Mouse (Mus musculus): ENCODE measurements around the gene Tsc22d2.
"Not testable (repeated sequence)": the region's sequence is repeated elsewhere in the genome, so short reads cannot be mapped to it uniquely, and the experiment has no call there.

The Tsc22d2 gene

DNA sequence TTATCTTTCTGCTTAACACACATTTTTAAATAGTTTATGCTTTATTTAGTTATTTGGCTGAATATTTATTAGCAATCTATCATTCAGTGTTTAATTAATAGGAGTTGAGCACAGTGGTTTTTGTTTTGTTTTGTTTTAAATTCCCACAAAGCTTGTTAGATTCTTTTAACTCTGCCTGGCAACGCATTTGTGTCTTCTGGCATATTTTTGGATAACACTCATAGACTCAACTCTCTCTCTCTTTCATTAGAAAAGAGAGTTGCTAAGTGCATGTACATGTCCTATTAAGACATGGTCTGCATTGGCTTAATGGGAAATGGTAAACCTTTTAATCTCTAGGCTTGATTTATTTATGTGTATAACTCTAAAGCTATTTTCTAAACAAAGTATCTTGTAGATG lies 14.3 kb downstream of the Tsc22d2 start:
- DNase-seq (ENCODE audit: low spot score): no peak

DNA sequence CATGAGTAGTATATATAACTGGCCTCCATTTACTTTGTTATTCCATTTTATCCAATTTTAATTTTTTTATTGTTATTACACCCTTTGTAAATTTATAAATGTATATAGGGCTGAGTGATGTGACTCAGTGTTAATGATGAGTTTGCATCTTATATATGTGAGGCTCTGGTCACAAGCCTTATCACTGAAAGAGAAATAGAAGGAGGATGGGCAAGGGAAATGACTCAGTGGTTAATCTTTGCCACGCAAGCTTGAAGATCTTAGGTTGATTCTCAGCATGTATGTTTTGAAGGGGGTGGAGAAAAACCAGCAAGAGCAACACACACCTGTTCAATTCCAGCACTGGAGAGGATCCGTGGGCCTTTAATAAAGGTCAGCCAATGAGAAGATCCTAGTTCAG lies 19.9 kb downstream of the Tsc22d2 start:
- no peak for DNase-seq (ENCODE audit: low spot score)

DNA sequence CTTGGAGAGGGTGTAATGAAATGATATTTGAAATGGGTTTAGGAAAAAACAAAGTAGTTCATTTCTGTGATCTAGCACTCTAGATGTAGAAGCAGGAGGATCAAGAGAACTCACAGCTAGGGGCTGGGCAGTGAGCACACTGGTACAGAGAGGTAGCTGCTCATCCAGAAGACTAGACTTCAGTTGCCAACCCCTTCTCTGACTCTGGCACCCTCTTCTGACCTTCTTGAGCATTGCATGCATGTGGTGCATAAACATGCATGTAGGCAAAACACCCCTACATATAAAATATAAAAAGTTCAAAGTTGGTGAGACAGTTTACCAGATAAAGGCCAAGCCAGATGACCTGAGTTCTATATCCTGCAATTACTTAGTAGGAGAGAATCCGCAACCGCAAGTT lies 33.7 kb downstream of the Tsc22d2 start:
- peak; percentile 50 for DNase-seq (ENCODE audit: low spot score)

DNA sequence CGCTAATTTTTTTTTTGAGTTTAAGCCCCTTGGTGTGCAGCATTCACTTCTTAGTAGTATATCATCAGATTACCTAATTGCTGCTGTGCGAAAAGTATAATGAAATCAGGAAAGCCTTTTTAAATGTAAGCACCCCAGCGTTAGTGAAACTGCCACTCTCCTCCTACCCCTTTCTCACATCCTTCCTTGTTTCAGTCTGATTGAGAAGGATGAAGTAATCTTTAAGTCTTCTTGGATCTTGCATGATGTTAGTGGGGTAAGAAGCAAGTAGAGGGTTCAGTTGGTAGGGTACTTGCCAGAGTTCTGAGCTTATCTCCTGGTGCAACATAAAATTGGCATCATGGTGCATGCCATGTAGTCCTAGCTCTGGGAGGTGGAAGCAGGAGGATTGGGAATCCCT lies 35.0 kb downstream of the Tsc22d2 start:
- no peak for DNase-seq (ENCODE audit: low spot score)

DNA sequence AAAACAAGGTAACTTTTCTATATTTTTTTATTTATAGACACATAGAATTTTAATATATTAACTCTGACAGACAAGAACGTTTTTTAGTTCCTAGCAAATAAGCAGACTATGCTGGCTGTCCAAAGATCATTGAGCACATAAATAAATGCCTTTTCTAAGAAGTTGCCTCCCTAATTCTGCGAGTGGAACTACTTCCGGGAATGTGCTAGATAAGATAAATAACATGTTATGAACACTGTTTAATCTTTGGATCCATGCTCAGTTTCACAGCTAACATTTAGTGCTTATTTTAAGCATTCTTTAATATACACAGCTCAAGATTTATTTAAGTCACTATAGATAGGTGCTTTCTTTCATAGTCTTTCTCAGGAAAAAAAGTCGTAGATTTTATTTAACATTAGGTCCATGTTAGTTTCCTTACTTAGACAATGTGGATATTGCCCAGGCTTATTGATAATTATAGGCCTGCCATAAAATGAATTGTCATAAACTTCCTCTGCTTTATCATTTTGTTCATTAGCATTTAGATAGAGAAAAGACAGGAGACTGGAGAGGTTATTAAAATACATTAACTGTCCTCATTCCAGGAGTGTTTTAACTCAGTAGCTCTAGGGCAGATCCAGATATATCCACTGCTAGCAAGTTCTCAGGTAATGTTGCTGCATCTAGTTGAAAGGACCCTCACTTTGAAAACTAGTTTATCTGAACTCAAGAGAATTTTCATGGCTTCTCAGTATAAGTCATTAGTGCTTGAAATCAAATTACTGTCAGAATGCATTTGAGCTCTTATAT lies 40.1 kb downstream of the Tsc22d2 start:
- peak; percentile 84 for DNase-seq (ENCODE audit: low spot score)

DNA sequence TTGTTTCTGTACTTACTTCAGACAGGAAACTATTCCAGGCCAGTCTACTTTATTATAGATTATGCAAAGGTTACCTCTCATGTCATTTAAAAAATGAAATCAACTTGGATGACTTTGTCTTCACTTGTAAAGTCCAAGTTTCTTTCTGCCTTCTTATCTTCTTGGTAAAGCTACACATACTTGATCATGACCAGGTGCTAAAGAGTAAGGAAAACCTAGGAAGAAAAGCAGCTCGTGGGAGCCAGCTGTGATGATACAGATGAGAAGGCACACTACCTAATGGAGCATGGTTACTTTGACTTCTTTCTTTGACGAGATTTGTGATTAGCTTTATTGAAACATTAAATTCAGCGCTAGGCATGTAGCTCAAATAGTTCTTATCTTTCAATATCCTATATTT lies 40.7 kb downstream of the Tsc22d2 start:
- peak; percentile 38 for DNase-seq (ENCODE audit: low spot score)

DNA sequence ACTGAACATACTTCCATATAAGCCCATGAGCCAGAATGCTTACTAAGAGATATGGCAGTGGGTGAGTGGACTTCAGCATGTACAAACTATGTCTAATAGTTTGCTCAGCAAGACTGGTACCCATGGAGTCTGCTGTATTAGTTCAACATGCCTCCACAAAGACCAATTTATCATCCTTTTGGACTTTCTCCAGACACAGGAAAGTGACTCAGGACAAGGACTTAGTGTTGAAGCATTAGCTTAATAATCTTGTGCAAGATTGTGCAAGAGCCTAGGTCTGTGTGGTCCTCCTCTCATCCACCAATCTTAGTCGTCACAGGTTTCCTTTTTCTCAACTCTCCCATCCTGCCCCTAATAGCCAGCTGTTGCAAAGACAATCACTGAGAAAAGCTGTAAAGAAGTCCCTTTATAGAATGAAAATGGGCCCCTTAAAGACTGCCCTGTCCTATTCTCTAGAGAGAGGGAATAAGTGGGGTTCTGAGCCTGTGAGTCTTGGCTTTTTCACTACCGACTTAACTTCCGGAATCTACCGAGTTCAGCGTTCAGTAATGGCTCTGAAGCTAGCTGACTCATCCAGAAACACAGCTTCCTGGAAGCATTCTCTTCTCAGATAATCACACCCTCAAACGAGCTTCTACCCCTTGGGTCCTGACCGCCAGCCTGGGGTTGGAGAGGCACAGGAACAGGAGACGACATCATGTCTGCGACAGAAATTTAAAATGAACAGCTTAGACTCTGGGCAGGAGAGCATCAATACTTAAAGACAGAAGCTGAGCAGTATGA lies 55.3 kb downstream of the Tsc22d2 start:
- peak; percentile 40 for DNase-seq (ENCODE audit: low spot score)

DNA sequence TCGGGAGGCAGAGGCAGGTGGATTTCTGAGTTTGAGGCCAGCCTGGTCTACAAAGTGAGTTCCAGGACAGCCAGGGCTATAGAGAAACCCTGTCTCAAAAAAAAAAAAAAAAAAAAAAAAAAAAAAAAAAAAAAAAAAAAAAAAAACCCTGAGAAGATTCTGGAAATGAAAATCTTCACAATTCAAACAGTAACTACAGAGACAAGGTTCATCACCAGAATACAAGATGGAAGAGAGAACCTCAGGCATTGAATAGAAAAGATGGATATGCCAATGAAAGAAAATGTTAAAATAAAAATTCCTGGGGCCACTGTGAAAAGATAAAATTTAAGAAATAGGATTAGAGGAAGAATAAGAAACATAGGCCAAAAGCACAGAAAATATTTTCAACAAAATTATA lies 60.8 kb downstream of the Tsc22d2 start:
- not testable (repeated sequence) for DNase-seq (ENCODE audit: low spot score)

DNA sequence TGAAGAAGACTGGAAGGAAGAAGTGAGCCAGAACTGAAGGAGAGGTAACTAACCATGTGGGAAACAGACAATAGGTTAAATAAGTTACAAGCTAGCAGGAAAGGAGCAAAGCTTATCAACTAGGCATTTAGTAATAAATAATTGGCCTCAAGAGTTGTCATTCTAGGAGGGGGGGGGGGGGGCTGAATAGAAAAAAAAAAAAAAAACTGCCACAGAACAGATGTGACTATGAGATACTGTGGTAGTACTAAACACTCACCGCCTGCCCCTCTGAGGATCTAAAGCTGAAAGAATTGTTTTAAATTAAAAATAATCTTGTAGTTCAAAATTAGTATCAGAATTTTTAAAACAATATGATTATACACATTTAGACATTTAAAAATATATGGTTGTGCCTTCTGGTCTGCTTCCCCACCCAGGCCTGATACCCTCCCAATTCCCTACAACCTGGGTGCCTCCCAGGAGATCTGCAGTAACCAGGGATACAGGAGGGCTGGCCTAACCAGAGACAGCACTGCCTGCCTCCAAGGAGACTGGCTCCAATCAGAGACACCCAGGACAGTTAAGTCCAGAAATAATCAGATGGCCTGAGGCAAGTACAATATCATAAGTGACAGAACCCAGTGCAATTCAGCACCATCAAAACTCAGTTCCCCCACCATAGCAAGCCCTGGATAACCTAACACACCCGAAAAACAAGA lies 64.4 kb downstream of the Tsc22d2 start:
- no peak for DNase-seq (ENCODE audit: low spot score)

DNA sequence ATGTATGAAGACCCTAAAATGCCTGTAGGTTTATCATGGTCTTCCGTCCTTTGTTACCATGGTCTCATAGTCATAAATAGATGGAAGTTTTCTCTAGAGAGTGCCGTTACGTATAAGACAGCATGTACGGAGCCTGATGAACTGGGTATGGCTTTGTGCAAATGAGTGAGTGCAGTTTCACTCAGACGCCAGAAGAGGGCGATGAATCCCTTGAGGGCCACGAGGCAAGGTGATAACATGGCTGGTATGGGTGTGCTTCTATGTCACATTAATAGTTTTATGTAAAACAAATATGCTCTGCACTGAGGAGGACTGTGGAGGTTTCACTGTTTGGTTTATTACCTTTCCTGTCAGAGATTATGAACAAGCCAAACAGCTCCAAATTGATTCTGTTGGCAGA lies 71.4 kb downstream of the Tsc22d2 start:
- peak; percentile 53 for DNase-seq (ENCODE audit: low spot score)

DNA sequence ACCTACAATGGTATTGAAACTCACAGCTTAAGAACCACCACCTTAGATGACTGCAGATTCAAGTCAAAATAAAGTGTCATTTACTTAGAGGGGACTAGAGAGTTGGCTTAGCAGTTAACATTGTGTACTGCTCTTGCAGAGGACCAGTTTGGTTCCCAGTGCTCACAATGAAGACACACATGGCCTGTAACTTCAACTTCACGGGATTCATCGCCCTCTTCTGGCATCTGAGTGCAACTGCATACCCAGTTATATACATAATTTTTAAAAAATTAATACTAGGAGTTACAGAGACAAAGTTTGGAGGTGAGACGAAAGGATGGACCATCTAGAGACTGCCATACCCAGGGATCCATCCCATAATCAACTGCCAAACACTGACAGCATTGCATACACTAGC lies 72.6 kb downstream of the Tsc22d2 start:
- no peak for DNase-seq (ENCODE audit: low spot score)

DNA sequence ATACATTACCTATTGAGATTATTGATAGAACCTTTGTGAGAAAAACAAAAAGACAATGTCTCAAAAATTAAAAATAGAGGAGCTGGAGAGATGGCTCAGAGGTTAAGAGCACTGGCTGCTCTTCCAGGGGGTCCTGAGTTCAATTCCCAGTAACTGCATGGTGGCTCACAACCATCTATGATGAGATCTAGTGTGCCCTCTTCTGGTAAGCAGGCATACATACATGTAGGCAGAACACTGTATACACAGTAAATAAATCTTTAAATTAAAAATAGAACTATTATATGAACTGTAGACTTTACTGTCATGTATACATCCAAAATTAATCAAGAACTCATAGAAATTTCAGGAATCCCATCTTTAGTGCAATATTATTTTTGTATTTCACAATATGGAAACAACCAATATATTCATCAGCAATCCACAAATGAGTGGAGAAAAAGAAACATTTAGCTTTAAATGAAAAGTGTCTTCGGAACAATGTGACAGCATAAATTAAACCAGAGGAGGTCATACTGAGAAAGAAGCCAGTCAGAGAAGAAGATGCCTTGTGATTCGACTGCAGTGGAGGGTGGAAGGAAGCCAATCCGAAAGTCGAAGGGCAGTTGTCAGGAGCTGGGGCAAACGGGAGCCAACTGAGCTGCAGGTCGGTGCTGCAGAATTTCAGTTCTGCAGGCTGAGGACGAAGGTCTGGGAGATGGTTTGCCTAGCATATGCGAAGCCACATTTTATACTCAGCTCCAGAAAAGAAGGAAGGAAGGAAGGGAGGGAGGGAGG lies 73.7 kb downstream of the Tsc22d2 start:
- DNase-seq (ENCODE audit: low spot score): no peak

DNA sequence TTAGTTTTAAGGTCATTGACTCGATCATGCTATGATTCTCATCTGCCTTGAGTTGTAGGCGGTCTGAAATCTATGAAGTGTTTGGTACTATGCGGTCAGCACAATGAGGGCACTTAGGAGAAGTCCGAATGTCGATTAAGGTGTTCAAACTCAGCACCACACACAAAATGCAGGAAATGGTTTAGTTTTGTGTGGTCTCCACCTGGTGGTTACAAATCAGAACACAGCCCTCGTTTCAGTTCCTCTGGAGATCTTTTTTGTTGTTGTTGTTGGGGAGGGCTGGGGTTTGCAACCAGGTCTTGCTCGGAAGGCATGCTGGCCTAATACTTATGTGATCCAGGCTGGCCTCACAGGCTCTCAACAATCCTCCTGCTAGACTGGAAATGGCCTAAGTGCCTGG lies 76.3 kb downstream of the Tsc22d2 start:
- no peak for DNase-seq (ENCODE audit: low spot score)

DNA sequence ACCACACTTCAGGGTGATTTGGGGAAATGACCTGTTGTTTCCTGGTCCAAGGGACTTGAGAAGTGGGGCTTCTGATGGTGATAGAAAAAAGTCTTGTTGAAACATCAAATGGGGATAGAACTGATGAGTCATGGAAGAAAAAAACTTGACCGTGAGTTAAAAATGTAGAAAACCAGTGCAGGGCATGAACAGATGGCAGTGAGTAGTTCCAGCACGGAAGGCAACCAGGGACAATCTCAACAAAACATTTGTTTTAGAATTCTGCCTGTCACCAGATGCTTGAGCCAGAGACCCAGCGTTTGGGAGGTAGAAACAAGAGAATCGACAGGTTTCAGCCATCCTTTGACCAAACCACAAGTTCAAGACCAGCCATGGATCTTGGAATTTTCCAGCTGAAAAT lies 79.1 kb downstream of the Tsc22d2 start:
- no peak for DNase-seq (ENCODE audit: low spot score)

DNA sequence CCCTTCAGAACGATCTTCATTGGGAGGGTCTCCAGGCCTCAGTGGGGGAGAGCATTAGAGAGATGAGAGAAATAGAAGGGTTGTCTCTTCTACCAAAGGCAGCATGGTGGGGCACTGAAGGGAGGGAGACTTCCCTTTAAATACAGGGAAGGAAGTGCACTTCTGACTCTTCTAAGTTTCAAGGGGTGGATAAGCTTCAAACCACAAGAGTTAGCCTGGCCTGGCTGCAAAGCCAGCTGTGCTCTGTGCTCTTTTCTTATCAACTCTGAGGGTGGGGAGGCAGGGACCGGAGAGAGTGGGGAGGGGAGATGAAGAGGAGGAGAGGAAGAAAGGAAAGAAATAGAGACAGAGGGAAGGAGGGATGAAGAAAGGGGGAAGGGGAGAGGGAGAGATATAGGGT lies 87.4 kb downstream of the Tsc22d2 start:
- no peak for DNase-seq (ENCODE audit: low spot score)

DNA sequence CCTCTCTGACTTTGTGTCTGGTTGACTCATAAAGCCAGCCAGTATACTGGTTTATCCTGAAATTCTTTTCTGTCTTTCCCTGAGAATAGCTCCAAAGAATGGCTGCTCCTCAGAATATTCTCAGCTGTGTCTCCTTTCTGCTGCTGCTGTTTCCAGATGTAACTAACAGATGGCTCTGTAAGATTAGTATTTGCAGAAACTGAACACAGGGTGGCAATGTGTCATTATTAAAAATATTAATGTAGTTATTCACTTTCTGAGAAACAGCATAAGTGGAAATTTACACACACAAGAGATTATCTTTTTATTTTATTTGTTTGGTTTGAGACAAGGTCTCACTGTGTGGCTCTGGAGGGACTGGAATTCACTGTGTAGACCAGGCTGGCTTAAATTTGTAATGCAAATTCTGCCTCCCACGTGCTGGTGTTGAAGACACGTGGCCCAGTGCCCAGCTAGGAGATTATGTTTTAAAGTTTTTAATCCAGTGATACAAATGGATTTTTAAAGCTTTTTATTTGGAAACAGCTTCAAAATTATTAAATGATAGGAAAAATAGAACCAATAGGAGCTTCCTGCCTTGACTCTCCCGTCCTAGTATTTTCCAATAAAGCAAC lies 89.3 kb downstream of the Tsc22d2 start:
- DNase-seq (ENCODE audit: low spot score): no peak

DNA sequence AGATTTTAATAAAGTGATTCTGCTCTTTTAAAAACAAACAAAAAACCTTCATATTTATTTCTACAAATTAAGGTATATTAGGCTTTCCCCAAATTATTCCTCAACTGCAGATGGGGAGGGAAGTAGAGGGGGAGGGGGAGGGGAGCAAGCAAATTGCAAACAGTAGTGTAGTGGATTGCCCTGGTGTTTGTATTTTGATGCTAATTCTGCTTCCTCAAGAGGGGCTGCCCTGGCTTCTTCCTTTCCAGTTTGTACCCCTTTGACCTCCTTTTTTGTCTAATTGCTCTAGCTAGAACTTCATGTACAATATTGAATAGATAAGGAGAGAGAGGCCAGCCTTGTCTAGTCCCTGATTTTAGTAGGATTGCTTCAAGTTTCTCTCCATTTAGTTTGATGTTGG lies 90.2 kb downstream of the Tsc22d2 start:
- no peak for DNase-seq (ENCODE audit: low spot score)

DNA sequence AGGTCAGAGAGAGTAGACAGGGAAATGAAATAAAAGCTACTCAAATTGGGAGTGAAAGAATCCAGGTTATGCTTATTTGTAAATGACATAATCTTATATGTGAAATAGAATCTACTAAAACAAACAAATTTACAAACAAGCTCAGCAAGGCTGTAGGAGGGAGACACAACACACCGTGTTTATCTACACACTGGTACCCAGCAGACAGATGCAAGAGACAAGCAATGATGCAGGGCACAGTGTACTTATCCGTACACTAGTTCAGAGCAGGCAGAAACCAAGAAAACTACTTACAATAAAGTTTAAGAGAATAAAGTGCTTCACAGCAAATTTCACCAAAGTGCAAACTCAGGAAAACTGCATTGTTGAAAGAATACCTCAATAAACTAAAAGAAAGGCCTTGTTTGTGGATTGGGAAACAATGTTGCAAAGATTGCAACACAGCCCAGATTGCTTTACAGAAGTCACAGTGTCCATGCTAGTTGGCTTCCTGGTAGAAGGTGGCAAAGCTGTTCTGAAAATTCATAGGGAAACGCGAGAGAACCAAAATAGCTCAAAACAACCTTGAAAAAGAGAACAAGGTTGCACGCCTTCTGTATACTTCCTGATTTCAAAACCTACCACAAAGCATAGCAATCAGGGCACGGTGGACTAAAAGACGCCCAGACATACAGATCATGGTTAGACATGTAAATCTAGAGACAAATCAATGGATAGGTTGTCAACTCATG lies 93.7 kb downstream of the Tsc22d2 start:
- no peak for DNase-seq (ENCODE audit: low spot score)

DNA sequence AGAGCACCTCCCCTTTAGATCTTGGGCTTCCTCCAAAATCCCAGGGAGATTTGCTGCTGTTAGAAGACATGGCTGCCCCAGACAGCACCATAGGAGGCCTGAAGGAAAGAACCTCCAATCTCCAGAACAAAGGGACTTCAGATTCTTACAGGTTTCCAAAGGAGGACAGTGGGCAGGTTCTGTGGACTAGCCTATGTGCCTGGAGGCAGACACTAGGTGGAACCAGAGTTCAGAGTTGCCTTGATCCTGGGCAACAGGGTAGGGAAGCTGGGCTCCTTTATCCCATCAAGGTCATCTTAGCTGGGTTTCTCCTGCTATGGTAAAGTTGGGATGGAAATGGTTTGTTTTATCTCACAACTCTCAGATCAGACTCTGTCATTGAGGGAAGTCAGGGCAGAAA lies 97.1 kb downstream of the Tsc22d2 start:
- no peak for DNase-seq (ENCODE audit: low spot score)

DNA sequence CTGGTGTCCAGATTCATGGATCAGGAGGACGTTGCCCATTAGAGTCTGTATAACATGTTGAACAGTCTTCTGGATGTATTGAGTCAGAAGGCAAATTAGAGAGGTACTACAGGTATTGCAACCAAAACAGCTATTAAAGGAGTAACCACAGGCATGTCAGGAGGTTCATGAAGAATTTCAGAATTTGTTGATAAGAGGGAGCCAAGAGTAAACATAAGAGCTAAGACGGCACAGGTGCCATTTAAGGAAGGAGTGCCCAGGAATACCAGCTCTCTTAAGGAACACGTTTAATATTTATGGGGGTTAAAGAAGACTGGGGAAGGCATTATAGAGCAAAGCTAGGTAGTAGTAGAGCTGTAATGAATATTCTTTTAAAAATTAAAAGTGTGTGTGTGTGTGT lies 98.2 kb downstream of the Tsc22d2 start:
- DNase-seq (ENCODE audit: low spot score): no peak

DNA sequence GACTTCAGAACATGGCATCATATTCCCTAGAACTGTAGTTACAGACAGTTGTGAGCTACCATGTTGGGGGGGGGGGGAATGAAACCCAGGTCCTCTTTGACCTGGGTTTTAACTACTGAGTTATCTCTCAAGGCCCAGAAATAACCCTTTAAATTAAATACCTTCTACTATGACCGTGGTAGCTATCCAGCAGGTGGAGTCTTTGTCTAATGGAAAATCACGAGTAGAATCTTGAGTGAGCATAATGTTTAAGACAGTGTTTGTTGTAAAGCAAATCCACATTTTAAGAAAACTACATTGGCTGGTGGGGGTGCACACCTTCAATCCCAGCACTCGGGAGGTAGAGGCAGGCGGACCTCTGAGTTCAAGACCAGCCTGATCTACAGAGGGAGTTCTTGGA lies 99.0 kb downstream of the Tsc22d2 start:
- no peak for DNase-seq (ENCODE audit: low spot score)

Measured in c-Kit-positive CD71-positive TER-119-positive erythroid progenitor cells, embryonic 14.5 days (primary cell).